Mouse (Mus musculus): ENCODE data around the gene P3h4.

DNA sequence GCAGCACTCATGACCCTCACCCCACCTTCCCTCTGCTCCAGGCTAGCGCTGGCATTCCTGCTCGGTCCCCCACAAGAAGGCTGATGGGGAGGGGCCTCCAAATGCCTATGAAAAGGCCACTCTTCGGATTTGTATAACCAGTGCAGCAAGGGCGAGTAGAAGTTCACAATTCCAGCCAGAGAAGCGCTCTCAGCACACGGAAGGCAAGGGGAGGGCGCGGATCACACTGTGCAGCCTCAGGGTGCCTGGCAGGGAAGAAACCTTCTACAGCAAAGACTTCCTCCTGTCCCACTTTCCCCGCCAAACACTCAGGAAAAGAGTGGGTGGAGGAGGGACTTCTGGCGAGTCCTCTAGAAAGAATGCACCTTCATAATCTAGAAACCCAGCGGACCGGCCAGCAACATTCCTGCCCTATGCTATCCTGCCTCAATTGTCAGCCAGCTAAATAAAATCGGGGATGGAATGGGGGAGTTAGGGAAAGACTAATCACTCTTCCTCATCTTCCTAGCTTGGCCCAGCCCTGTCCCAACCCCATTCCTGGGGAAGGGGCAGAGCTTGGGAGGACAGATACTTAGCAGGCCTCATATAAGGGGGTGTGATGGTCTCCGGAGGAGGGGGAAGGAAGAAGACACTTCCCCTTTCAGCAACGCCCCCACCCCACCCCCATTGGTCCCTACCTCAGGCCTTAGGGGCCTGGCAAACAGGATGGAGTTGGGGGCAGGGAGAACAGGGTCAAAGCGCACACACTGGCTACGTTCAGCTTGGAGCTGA, 18.6 kb downstream of the P3h4 start:
- no peak for TF ChIP-seq ZC3H11A (IDR thresholded peaks at IDR 0.05; ENCODE audit: low read depth, low read length)
- no peak for TF ChIP-seq PAX5 (IDR thresholded peaks at IDR 0.05; ENCODE audit: low read length)
- TF ChIP-seq MAZ (IDR thresholded peaks at IDR 0.05; ENCODE audit: low read depth, low read length), result no peak
- no peak for TF ChIP-seq TCF12 (IDR thresholded peaks at IDR 0.05; ENCODE audit: low read depth, low read length)
- TF ChIP-seq MAFK (IDR thresholded peaks at IDR 0.05; ENCODE audit: insufficient replicate concordance, low read length), result no peak
